Mouse (Mus musculus) thymus, postnatal 10 days (tissue): Measurements from ENCODE around the gene Adipor2.
"Not testable (repeated sequence)": the region's sequence is repeated elsewhere in the genome, so short reads cannot be mapped to it uniquely, and the experiment has no call there.

Source experiments
- DNase-seq, 2 experiments: peaks; one replicate each; pipeline ENCODE4 v3.0.0; 2021; ENCODE audit warnings: low spot score in 2 of 2

Adipor2 gene

DNA sequence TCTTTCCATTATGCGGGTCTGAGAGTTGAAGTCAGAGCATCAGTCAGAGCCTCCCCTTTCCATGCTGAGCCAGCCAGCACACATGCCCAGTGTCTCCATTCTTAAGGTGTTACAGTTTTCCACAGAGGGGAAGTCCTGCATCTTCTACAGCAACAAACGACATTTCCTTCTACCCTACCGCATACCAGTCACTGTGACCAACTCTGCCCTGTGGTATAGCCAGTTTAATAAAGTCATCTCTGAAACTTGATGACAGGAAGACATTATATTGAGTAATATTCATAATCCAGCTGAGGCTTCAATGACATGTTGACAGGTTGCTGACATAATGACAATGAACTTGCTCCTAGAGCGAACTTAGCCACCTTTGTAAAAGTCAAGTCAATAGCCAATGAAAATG is 26.8 kb downstream of the Adipor2 start:
- no peak for DNase-seq

DNA sequence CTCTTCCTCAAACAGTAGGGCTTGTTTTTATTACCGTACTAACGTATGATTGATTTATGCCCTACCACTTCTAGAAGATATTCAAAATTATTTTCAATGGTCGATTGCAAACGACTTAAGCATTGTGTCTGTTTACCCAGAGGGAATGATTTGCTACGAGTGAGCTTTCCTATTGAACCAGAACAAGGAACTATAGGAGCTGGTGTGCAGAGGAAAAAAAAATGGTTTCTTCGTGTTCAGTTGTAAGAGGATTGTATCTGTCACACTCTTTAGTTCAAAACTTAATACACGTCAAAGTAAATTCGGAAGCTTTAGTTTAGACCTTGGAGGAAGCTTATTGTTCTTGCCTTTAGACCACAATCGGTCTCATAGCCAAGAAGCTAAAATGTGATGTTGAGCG is 28.4 kb downstream of the Adipor2 start:
- DNase-seq: no peak

DNA sequence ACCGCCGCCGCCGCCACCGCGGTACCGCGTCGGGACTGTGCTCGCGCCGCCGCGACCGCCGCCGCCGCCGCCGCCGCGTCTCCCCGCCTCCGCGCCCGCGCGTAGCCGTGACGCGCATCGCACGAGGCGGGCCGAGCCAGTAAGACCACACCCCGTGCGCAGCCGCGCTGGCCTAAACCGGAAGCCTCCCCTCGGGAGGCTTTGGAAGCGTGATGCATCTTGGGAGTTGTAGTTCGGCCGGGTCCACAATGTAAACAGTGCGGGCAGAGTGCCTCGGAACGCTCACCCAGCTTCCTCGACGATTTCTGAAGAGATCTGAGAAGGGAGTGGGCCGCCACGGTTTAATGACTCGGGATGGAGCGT is 28.9 kb downstream of the Adipor2 start:
- DNase-seq: peak; percentile 94 to 95

DNA sequence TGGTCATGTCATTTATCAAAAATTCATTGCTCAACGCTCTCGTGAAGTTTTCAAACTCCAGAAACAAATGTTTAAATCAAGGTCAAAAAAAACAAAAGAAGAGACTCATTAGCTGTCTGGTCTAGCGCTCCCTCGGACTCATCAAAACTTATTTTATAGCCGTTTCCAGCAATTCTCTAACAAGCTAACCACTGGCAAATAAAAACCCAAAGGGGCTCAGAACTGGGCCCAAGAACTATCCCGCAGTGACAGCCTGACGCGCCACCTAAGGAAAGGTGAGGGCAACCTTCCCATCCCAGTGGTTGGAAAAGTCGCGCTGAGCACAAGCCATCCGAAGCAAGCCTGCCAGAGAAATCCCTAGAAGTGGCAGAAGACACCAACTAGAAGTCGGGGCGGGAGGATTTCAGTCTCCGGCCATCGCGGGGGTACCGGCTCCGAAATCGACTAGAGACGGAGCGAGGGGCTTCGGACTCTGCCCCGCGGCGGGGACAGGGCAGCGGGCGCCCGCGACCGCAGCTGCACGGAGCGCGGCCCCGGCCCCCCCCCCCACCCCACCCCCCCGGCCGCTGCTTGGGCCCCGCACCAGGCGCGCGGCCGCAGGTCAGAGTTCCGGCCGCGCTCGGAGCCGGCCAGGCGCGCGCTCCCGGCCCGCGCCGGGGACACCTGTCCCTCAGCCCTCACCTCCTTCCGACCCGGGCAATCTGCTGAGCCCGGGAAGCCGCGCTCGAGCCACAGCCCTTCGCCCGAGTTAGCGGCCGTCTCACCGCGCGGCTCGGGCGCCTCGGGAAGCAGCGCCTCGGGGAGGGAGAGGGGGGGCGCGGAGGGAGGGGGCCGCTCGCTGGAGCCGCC is 29.5 kb downstream of the Adipor2 start:
- peak; percentile 23 to 36 for DNase-seq

DNA sequence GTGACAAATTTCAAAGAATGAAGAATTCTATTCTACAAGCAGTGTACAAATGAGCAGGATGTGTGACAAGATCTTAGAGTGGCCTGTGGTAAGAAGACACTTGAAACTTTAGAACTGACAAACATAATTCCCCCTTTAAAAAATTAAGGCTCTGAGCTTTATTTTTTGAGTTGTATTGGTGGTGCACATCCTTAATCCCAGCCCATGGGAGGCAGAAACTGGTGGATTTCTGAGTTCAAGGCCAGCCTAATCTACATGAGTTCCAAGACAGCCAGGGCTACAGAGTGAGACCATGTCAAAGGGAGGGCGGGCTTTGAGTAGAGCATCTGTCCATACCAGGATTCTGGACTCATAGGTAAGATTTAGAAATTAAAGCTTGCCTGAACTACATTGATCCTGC is 30.7 kb downstream of the Adipor2 start:
- no peak for DNase-seq

DNA sequence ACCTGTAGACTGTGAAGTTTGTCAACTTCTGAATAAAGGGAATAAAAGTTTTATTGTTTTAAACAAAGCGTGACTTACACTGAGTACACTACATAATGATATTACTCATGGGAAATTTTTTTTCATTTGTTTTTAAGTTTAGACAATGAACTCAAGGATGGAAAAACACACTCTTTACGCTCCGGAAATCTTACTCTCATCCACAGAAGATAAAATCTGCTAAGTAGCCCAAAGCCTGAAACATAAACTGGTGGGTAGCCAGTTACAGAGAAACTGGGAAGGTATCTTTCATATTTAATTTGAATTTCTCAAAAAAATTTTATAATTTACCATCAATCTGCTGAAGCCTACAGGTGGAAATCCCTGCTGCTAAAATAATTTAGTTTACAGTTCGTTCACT is 31.1 kb downstream of the Adipor2 start:
- no peak for DNase-seq

DNA sequence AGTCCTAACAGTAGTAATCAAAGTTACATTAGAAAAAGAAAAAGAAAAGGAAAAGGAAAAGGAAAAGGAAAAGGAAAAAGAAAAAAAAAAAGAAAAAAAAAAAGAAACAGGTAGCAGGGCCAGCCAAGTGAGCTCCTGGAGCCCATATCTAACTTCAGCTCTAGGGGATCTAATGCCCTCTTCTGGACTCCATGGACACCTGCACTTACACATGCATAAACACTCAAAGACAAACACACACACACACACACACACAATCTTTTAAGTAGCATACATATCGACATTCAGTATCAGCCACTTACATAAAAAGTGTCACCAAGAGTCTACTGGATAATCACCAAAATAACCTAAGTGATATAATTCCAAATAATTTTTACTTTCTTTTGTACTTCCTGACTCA is 31.8 kb downstream of the Adipor2 start:
- no peak for DNase-seq

DNA sequence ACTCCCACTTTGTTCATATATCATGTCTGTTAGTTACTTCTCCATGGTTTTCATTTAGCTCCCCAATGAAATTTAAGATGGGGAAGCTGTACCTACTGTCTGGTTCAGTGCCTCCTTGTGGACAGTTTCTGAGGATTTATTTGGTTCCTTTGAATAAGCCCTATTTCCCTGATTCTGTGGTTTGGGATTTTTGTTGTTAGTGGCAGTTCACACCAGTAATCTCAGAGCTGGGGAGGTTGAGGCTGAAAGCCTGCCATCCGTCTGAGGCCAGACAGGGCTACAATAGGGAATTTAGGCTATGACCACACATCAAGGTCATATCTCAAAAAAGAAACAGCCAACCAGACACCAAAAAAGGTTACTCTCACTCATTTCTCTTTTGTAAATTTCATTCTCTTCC is 38.9 kb downstream of the Adipor2 start:
- no peak for DNase-seq

DNA sequence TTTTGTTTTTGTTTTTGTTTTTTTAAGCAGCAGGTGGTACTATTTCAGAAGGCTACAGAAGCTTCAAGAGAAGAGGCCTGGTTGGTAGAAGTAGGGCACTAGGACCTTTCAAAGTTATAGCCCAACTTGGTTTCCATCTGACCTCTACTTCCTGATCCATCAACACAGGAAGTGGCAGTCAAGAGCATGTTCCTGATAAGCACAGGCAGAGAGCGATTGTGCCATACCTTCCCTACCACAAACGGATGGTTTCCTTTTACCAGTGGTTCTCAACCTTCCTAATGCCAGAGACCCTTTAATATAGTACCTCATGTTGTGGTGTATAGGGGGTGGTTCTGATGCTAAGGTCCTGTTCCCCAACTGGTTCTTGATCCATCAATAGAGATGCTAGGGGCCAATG is 39.9 kb downstream of the Adipor2 start:
- no peak for DNase-seq

DNA sequence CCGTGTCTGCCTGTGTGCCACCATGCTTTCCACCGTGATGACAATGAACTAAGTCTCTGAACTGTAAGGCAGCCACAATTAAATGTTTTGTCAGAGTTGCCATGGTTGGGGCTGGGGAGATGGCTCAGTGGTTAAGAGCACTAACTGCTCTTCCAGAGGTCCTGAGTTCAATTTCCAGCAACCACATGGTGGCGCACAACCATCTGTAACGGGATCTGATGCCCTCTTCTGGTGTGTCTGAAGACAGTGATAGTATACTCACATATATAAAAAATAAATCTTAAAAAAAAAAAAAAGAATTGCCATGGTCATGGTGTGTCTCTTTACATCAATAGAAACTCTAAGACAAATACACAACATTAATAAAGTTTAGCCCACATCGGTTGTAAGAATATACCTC is 42.5 kb downstream of the Adipor2 start:
- no peak for DNase-seq

DNA sequence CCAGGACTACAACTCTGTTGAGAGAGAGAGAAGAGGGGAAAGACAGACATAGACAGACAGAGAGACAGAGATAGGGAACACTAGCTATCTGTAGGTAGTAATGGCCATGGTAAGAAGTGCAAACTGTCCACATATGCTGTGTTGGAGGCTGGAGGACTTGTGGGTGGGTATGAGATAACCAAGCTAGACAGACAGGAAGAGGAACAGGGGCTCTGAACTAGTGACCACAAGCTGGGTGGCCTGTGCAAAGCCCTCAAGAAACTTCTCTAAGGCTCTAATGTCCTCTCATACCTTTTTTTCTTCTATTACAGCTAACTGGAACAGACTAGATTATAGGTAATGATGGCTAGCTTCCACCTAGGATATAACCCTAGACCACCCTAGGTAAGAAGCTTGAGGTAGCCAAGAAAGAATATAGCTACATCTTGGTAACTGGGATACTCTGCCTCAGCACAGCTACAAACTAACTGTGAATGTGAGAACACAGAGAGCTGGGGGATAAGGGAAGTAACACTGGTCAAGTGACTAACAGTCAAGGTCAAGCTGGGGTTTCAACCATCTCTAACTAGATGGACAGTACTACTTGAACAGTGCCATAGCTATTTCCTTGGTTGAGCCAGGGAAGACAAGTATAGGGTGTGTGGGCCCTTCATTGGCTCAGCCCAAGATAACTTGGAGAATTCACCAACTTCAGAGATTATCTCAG is 44.4 kb downstream of the Adipor2 start:
- no peak for DNase-seq

DNA sequence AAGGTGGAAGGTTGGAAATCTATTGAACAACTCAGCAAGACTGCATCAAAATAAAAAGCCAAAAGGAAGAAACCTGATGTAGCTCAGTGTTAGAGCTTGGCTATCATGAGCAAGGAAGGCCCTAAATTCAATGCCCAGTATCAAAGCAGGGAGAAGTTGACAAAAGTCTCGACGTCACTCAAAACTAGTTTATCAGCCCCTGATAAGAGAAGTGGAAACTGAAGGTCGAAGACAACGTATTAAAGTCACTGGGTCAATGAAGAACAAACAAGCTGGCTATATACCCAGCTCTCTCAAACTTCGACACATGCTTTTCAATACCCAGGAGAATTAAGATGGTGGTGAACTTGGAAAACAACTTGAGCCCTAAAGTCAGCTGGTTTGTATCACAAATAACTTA is 45.3 kb downstream of the Adipor2 start:
- DNase-seq: no peak

DNA sequence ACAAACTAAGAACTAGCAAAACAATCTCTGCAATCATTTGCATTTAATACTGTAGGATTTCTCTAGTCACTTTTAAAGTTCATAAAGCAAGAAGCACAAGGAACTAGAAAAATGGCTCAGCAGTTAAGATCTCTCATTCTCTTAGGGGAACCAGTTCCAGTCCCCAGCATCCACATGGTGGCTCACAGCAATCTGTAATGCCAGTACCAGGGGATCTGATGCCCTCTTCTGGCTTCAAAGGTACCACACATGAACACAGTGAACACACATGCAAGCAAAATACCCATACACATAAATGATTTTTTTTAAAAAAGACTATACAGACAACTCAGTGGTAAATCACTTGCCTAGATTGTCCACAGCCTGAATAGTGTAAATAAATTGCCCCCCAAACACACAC is 45.9 kb downstream of the Adipor2 start:
- no peak for DNase-seq

DNA sequence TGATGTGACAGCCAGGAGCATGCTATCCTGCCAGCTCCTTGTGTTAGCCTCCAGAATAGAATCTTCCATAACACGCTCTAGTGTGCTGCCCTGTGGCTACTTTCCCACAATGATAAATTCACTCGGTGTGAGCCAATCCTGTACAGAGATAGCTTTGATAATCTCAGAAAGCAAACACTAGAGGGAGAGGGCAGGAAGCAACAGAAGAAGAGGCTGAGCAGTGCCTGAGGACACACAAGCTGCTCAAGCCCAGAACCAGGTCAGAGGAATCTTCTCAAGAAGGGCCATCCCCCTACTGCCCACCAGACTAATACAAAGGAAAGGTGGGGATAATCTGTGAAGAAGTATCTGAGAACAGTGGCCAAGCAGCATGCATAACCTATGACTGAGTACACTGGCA is 50.1 kb downstream of the Adipor2 start:
- DNase-seq: no peak

DNA sequence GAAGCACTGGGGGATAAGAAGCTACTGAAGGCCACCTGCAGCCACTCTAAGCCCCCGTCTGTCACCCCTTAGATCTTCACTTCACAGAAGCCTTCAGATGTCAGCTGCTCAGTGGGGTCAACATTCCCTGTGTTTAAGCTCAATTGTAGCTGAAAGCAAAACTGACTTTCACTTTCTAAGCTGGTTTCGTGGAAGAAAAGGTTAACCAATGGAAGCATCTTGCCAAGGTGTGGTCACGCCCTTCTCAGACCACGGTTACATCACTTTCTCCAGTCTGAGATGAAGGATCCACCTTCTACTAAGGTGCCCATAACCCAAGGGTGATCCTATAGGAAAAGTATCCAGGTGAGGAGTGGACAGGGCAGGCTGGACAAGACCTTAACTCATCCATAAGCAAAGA is 50.7 kb downstream of the Adipor2 start:
- DNase-seq: not testable (repeated sequence)

DNA sequence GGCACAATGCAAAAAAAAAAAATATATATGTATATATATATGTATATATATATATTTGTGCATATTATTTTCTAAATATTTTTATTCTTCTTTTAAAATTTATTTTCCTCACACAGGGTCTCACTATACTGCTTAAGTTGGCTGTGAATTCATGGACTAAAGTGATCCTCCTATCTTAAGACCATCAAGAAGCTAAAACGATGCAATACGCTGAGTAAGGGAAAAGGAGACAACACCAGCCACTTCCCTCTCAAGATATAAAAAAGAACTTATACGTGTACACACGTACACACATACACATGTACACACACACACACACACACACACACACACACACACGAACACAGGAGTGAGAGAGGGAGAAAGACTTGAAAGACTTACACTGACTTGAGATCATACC is 53.9 kb downstream of the Adipor2 start:
- DNase-seq: no peak

DNA sequence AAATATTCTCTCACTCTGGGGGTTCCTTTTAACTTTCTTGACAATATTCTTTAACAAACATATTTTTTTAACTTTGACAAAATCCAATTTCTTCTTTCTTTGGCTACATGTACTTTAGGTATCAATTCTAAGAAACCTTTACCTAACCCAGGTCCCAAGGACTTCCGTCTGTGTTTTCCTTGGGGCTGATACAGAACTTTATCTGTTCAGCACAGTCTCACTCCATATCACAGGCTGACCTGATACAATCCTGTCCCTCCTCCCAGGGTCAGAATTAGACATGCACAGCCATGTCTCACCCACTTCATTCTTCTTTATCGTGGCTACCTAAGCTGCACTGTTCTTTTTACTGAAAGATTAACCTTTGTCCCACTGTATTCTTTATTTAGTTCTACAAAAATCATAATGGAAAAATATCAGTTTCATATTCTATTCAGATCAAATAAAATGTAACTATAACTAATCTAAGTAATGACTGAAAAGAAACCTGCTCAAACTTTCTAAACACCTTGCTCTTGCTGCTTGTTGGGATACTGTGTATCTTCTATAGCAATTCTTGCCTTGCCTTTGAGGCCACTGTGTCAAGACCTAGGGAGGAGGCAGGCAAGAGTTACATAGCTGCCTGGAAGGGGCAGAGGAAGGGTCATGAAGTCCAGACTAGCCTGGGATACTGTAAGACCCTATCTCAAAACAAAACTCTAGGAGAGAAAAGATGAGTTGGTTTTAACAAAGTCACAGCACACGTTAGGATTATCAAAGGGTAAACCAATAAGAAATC is 56.4 kb downstream of the Adipor2 start:
- no peak for DNase-seq

DNA sequence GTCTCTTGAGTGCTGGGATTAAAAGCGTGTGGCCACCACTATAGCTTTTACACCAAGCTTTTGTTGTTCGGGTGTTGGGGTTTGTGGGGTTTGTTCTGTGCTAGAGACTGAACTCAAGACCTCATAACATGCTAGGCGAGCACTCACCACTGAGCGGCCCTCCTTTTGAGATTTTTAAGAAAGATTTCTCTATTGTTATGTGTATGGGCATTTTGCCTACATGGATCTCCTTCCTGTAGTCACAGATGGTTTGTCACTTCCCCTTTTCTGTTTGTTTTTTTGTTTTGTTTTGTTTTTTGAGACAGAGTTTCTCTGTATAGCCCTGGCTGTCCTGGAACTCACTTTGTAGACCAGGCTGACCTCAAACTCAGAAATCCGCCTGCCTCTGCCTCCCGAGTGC is 57.3 kb downstream of the Adipor2 start:
- not testable (repeated sequence) for DNase-seq

DNA sequence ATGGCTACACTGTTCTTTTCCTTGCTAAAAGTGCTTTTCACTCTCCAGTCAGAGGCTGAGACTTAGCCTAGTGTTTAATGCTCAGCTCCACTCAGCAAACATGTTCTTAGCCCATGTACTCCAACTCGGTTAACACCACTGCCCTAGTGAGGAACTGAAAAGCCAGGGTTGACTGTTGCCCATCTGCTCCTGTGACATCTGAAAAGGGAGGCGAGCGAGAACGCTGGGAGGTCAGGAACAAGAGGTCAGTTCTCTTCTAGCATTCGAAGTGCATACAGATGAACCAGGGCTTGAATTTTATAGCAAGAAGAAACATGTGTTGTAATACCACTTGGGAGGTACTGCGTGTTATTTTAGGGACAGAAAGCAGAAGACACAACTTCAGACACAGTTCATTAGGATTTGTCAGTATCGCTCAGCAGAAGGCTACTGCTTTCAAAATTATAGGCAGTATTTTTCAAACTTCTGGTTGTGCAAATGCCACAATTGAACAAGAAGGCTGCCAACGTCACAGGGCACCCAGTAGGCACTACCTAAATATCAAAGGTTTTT is 59.4 kb downstream of the Adipor2 start:
- DNase-seq: no peak

DNA sequence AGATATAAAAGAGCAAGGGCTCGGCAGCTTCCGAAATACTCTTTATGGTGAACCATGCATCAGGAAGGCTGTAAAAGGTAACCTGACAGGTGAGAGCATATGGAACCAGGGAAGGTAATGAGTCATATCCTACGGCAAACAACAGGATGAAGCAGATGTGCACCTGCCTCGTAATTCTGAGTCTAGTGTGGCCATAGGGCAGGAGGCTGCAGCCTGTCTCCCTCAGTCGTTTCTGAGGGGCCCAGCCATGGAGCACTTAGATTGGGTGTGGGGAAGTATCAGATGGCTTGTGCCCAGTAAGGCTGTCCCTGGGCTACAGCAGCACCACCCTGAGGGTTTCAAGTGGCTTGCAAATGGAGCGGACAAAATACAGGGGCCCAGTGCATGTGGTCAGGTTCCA is 65.0 kb downstream of the Adipor2 start:
- DNase-seq: no peak

DNA sequence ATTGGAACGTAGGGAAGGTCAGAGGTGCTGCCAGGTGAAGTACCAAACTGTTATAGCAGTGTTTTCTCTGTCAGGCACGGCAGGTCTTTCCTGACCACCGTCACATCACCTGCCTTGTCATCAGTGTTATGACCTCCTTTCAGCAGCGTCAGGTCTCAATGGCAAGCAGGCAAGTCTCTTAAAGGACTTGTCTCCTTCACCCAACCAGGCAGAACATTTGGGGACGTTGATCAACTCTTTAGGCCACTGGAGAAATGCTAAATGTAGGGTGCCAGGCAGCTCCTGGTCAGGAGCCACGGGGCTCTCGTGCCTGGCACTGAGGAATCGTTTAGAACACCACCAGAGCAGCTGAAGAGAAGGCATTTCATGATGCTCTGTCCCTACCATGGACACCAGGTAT is 65.8 kb downstream of the Adipor2 start:
- no peak for DNase-seq

DNA sequence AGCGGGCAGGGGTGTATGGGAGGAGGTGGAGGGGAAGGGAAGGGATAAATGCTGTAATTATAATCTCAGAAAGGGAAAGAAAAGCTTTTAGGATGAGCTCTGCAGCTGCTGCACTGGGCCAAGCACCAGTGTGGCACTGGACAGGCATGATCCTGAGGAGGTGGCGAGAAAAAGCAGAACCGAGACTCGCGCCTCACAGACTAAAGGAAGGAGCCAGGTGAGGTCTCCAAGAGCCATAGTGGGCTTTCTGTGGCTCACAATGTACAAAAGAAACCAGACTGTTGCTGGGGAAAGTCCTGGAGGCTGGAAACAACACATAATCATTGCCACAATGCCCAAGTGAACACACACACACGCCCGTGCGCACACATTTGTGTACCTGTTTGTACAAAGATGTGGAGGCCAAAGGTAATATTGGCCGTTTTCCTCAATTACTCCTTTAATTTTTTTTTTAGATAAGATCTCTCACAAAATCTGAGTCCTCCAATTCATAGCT is 66.8 kb downstream of the Adipor2 start:
- no peak for DNase-seq
